Mouse (Mus musculus) liver, embryonic 12.5 days (tissue): ENCODE results near the gene Atp6ap2. TPM values are rescaled to one million over a fixed set of nuclear protein-coding genes. Genes with fewer than 3 reads are reported as not detected.
"Not testable (repeated sequence)": the region's sequence is repeated elsewhere in the genome, so short reads cannot be mapped to it uniquely, and the experiment has no call there.

Experiments
- ATAC-seq: fragments of 200-750 bp; cut with Nextera tagmentation; 2 replicates; pipeline ENCODE4 v1.8.0; 2017; ENCODE audit warnings: moderate number of reproducible peaks, mild to moderate bottlenecking, moderate library complexity
- H3K27ac ChIP-seq: fragments of 300-500 bp; sonication (generic); 2 replicates; pipeline ENCODE4 v1.5.1; 2016; ENCODE audit warnings: mild to moderate bottlenecking
- H3K27me3 ChIP-seq: fragments of 300-500 bp; sonication (generic); replicated peaks from 2 replicates; pipeline ENCODE4 v1.6.1; 2016; ENCODE audit warnings: mild to moderate bottlenecking, moderate library complexity
- H3K36me3 ChIP-seq: fragments of 300-500 bp; sonication (generic); 2 replicates; pipeline ENCODE4 v1.6.1; 2016; ENCODE audit warnings: mild to moderate bottlenecking, moderate library complexity
- H3K4me1 ChIP-seq: fragments of 300-500 bp; sonication (generic); 2 replicates; pipeline ENCODE4 v1.6.1; 2016
- H3K4me2 ChIP-seq: fragments of 300-500 bp; sonication (generic); 2 replicates; pipeline ENCODE4 v1.6.1; 2016; ENCODE audit warnings: mild to moderate bottlenecking, moderate library complexity
- H3K4me3 ChIP-seq: fragments of 300-500 bp; sonication (generic); 2 replicates; pipeline ENCODE4 v1.5.1; 2016; ENCODE audit warnings: mild to moderate bottlenecking, moderate library complexity
- H3K9ac ChIP-seq: fragments of 300-500 bp; sonication (generic); 2 replicates; pipeline ENCODE4 v1.6.1; 2016; ENCODE audit warnings: mild to moderate bottlenecking, moderate library complexity
- H3K9me3 ChIP-seq: fragments of 300-500 bp; sonication (generic); replicated peaks from 2 replicates; pipeline ENCODE4 v1.6.1; 2016; ENCODE audit warnings: mild to moderate bottlenecking, moderate library complexity
- WGBS: fragments of 180-500 bp; shearing (Covaris S2); methylation state at CpG from one replicate; pipeline ENCODE4 v1.1.7; 2016; ENCODE audit not compliant: insufficient replicate concordance; 5-methylcytosine and 5-hydroxymethylcytosine counted together
- polyA plus RNA-seq: library from polyadenylated mRNA; unstranded; fragments of >200 nt; fragmentation: Nextera tagmentation; extraction: Ambion mirVana; gene quantifications from 2 replicates; pipeline ENCODE4 v1.2.1, GENCODE M21; 2016

The Atp6ap2 gene
- polyA plus RNA-seq, 1 experiment from 2014 or later: 56.8 TPM

GRCm38 (mm10) chrX:12611211-12611610 lies 23.6 kb downstream of the Atp6ap2 start:
- H3K4me1 ChIP-seq: peaks cover 10% of the 10 kb centered on the region
- H3K4me2 ChIP-seq: no peak overlapping the region
- H3K27ac ChIP-seq: no peak overlapping the region
- no peak overlapping the region for H3K9ac ChIP-seq
- ATAC-seq: no peak
- peaks cover 58% of the 10 kb centered on the region for H3K36me3 ChIP-seq
- H3K27me3 ChIP-seq: no peaks in the 10 kb centered on the region
- WGBS: 31% methylated on average over 2 of the region's 2 CpGs
- H3K9me3 ChIP-seq: no peaks in the 10 kb centered on the region
- H3K4me3 ChIP-seq: no peak overlapping the region

- not testable (repeated sequence) for H3K27me3 ChIP-seq, H3K4me2 ChIP-seq, H3K9me3 ChIP-seq, H3K9ac ChIP-seq, ATAC-seq, H3K27ac ChIP-seq, H3K4me3 ChIP-seq
- 69% methylated on average over 1 of the region's 1 CpGs for WGBS
- Histone ChIP-seq H3K36me3 (peaks cover 53% of the 10 kb centered on the region), H3K4me1 (peaks cover 10% of the 10 kb centered on the region)
Measured at GRCm38 (mm10) chrX:12612360-12612759, 24.8 kb downstream of the Atp6ap2 start.

GRCm38 (mm10) chrX:12625131-12625530 lies 37.5 kb downstream of the Atp6ap2 start:
- H3K4me3 ChIP-seq: no peak overlapping the region
- no peaks in the 10 kb centered on the region for H3K4me1 ChIP-seq
- no peak overlapping the region for H3K9ac ChIP-seq
- no peak for ATAC-seq
- no peaks in the 10 kb centered on the region for H3K27me3 ChIP-seq
- no peaks in the 10 kb centered on the region for H3K36me3 ChIP-seq
- H3K27ac ChIP-seq: no peak overlapping the region
- H3K9me3 ChIP-seq: no peaks in the 10 kb centered on the region
- no peak overlapping the region for H3K4me2 ChIP-seq
- WGBS: 55% methylated on average over 3 of the region's 4 CpGs

- no peaks in the 10 kb centered on the region for H3K4me1 ChIP-seq
- H3K9ac ChIP-seq: no peak overlapping the region
- H3K27me3 ChIP-seq: no peaks in the 10 kb centered on the region; the same call in 1 of the 2 replicates
- H3K36me3 ChIP-seq: 0 out of 2 replicates have a peak, but pooled peaks cover under 1% of the 10 kb centered on the region
- no peak overlapping the region for H3K4me2 ChIP-seq
- H3K27ac ChIP-seq: no peak overlapping the region
- ATAC-seq: no peak
- H3K4me3 ChIP-seq: no peak overlapping the region
- WGBS: 49% methylated on average over 2 of the region's 2 CpGs
- no peaks in the 10 kb centered on the region for H3K9me3 ChIP-seq
Measured at GRCm38 (mm10) chrX:12644976-12645375, 57.4 kb downstream of the Atp6ap2 start.

- H3K27ac ChIP-seq: no peak overlapping the region
- no peak overlapping the region for H3K9ac ChIP-seq
- H3K9me3 ChIP-seq: no peaks in the 10 kb centered on the region
- 61% methylated on average over 12 of the region's 12 CpGs for WGBS
- no peak for ATAC-seq
- no peaks in the 10 kb centered on the region; the same call in 1 of the 2 replicates for H3K27me3 ChIP-seq
- H3K4me1 ChIP-seq: no peaks in the 10 kb centered on the region
- H3K4me3 ChIP-seq: no peak overlapping the region
- H3K36me3 ChIP-seq: 0 out of 2 replicates have a peak, but pooled peaks cover 3% of the 10 kb centered on the region
- no peak overlapping the region for H3K4me2 ChIP-seq
Measured at GRCm38 (mm10) chrX:12645531-12646304, 58.1 kb downstream of the Atp6ap2 start.

- no peaks in the 10 kb centered on the region for H3K4me1 ChIP-seq
- ATAC-seq: no peak
- no peaks in the 10 kb centered on the region for H3K27me3 ChIP-seq
- H3K36me3 ChIP-seq: peaks cover 32% of the 10 kb centered on the region
- no peak overlapping the region for H3K9ac ChIP-seq
- no peaks in the 10 kb centered on the region for H3K9me3 ChIP-seq
- no peak overlapping the region for H3K4me2 ChIP-seq
- 81% methylated on average over 16 of the region's 16 CpGs for WGBS
- no peak overlapping the region for H3K4me3 ChIP-seq
- H3K27ac ChIP-seq: no peak overlapping the region
Measured at GRCm38 (mm10) chrX:12651906-12652305, 64.3 kb downstream of the Atp6ap2 start.

GRCm38 (mm10) chrX:12653879-12654278 lies 66.3 kb downstream of the Atp6ap2 start:
- H3K36me3 ChIP-seq: peaks cover 48% of the 10 kb centered on the region
- H3K27ac ChIP-seq: no peak overlapping the region
- WGBS: 59% methylated on average over 2 of the region's 2 CpGs

More at GRCm38 (mm10) chrX:12653879-12654278, 66.3 kb downstream of the Atp6ap2 start:
- ATAC-seq: no peak
- H3K4me1 ChIP-seq: no peaks in the 10 kb centered on the region
- no peak overlapping the region for H3K4me2 ChIP-seq
- no peaks in the 10 kb centered on the region for H3K27me3 ChIP-seq
- no peak overlapping the region for H3K9ac ChIP-seq
- H3K4me3 ChIP-seq: no peak overlapping the region
- no peaks in the 10 kb centered on the region for H3K9me3 ChIP-seq

Other genes with a start within 250 kb of the Atp6ap2 start
- 19.6 and 20.0 TPM in 2 replicates for gene 1810030O07Rik, start 85.9 kb downstream of the Atp6ap2 start, polyA plus RNA-seq
- gene Med14, start 174.3 kb downstream of the Atp6ap2 start, polyA plus RNA-seq: 7.9 and 9.7 TPM in 2 replicates